Mouse (Mus musculus) liver, embryonic 15.5 days (tissue): ENCODE results near the gene Tubb4b. TPM values are rescaled to one million over a fixed set of nuclear protein-coding genes. Genes with fewer than 3 reads are reported as not detected.
A peak's percentile ranks its signal among the peaks of the same experiment; 100 is the strongest.

Experiments
- ATAC-seq: fragments of 200-750 bp; cut with Nextera tagmentation; 2 replicates; pipeline ENCODE4 v1.8.0; 2017; ENCODE audit warnings: moderate number of reproducible peaks, mild to moderate bottlenecking, moderate library complexity; ENCODE audit not compliant: insufficient read depth
- H3K27ac ChIP-seq: fragments of 300-500 bp; sonication (generic); replicated peaks from 2 replicates; pipeline ENCODE4 v1.5.1; 2015; ENCODE audit warnings: mild to moderate bottlenecking, inconsistent platforms
- H3K27me3 ChIP-seq: fragments of 300-500 bp; sonication (generic); 2 replicates; pipeline ENCODE4 v1.6.1; 2015; ENCODE audit warnings: mild to moderate bottlenecking, inconsistent platforms
- H3K36me3 ChIP-seq: fragments of 300-500 bp; sonication (generic); replicated peaks from 2 replicates; pipeline ENCODE4 v1.6.1; 2015; ENCODE audit warnings: moderate library complexity, mild to moderate bottlenecking, inconsistent platforms
- H3K4me1 ChIP-seq: fragments of 300-500 bp; sonication (generic); replicated peaks from 2 replicates; pipeline ENCODE4 v1.6.1; 2015; ENCODE audit warnings: inconsistent platforms
- H3K4me2 ChIP-seq: fragments of 300-500 bp; sonication (generic); 2 replicates; pipeline ENCODE4 v1.6.1; 2015; ENCODE audit warnings: moderate library complexity, mild to moderate bottlenecking, inconsistent platforms
- H3K4me3 ChIP-seq: fragments of 300-500 bp; sonication (generic); replicated peaks from 2 replicates; pipeline ENCODE4 v1.5.1; 2015; ENCODE audit warnings: mild to moderate bottlenecking, inconsistent platforms
- H3K9ac ChIP-seq: fragments of 300-500 bp; sonication (generic); 2 replicates; pipeline ENCODE4 v1.6.1; 2015; ENCODE audit warnings: moderate library complexity, mild to moderate bottlenecking, inconsistent platforms
- H3K9me3 ChIP-seq: fragments of 300-500 bp; sonication (generic); replicated peaks from 2 replicates; pipeline ENCODE4 v1.6.1; 2016; ENCODE audit warnings: inconsistent platforms
- WGBS: fragments of 180-500 bp; shearing (Covaris S2); methylation state at CpG from one replicate; pipeline ENCODE4 v1.1.7; 2015; ENCODE audit warnings: mixed read lengths; ENCODE audit not compliant: insufficient replicate concordance; 5-methylcytosine and 5-hydroxymethylcytosine counted together
- polyA plus RNA-seq: library from polyadenylated mRNA; unstranded; fragments of >200 nt; fragmentation: Nextera tagmentation; extraction: Ambion mirVana; gene quantifications from 2 replicates; pipeline ENCODE4 v1.2.1, GENCODE M21; 2015

The Tubb4b gene
- polyA plus RNA-seq, 1 experiment from 2014 or later = 695 TPM

DNA sequence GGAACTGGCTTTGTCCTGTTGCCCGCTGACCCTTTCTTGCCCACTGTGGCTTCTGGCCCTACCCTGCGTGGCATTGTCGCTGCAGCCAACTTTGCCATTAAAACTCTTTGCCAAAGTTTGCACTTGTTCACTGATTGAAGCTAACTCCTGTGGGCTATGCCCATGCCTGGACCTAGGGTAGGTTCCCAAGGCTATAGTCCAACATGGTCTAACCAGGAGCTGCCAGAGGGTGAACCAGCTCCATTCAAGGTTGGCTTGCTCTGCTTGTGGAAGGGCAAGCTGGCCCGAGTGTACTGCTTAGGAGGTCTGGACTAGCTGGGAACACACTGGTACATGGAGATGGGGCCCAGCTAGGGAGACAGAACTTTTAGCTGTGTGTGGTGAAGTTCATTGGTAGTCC, 19.6 kb upstream of the Tubb4b start:
- no peak overlapping the region for H3K27ac ChIP-seq
- no peak overlapping the region for H3K9ac ChIP-seq
- 82% methylated on average over 4 of the region's 4 CpGs for WGBS
- ATAC-seq = no peak
- H3K4me2 ChIP-seq = no peak overlapping the region
- H3K4me3 ChIP-seq = no peak overlapping the region
- peaks cover 21% of the 10 kb centered on the region for H3K36me3 ChIP-seq
- H3K4me1 ChIP-seq = peaks cover 26% of the 10 kb centered on the region
- H3K27me3 ChIP-seq = peaks cover 42% of the 10 kb centered on the region
- H3K9me3 ChIP-seq = no peaks in the 10 kb centered on the region

DNA sequence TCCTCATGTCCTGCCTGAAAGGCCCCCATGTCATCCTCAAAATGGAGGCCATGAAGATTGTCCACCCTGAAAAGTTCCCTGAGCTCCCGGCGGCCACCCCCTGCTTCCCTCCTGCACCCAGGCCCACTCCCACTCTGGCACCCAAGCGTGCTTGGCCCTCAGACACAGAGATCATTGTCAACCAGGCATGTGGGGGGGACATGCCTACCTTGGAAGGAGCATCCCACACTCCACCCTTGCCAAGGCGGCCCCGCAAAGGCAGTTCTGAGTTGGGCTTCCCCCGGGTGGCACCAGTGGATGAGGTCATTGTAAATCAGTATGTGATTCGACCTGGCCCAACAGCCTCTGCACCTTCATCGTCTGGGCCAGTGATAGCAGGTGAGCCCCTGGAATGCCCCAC, 18.8 kb upstream of the Tubb4b start:
- ATAC-seq = no peak
- Histone ChIP-seq H3K27ac (no peak overlapping the region), H3K9ac (no peak overlapping the region), H3K36me3 (peaks cover 13% of the 10 kb centered on the region), H3K4me3 (no peak overlapping the region), H3K4me1 (peaks cover 26% of the 10 kb centered on the region), H3K4me2 (no peak overlapping the region), H3K27me3 (peaks cover 46% of the 10 kb centered on the region), H3K9me3 (no peaks in the 10 kb centered on the region)
- 68% methylated on average over 8 of the region's 8 CpGs for WGBS

DNA sequence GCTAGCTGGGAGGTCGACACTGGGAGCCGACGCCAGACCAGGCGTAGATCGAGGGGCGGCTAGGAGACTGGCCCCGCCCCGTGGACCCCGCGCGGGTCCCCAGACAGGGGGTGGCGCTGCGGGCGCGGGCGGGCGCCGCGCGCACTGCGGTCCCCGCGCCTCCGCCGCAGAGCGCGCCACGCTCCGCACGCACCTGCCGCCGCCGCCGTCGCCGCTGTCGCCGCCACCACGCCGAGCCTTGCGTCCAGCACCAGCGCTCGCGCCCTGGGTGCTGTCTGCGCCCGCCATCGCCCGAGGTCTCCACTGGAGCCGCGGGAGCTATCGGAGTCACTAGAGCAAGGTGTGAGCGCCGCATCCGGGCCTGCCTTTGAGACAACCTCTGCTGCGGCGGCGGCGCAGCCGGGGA, 17.6 kb upstream of the Tubb4b start, which contains the start of the genes Rnf208 and Cysrt1:
Gene Rnf208, plus strand, starts transcription at position 155 of the 406 bp plus-strand sequence.
Gene Cysrt1, minus strand, starts transcription at position 352 of the 406 bp plus-strand sequence.
- H3K27me3 ChIP-seq = peaks cover 48% of the 10 kb centered on the region

DNA sequence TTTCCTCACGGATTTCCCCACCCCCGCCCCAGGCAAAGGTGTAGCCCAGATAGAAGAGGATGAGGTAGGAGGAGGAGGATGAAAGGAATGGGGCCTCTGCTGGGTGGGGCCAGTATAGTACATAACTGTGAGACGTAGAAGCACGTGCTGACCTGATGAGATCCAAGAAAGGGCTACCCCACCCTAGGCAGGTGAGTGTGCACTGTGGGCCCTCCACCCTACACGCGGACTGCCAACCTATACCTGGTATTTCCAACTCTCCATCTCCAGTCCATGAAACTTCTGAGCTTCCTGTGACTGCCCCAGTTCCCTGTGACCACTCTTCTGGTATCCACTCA, 16.9 kb upstream of the Tubb4b start:
- peaks cover 2% of the 10 kb centered on the region; the same call in 1 of the 2 replicates for H3K36me3 ChIP-seq
- H3K9me3 ChIP-seq = no peaks in the 10 kb centered on the region
- peaks cover 29% of the 10 kb centered on the region for H3K4me1 ChIP-seq
- no peak overlapping the region for H3K9ac ChIP-seq
- ATAC-seq = no peak
- H3K27me3 ChIP-seq = peaks cover 52% of the 10 kb centered on the region
- peak overlapping the region; percentile 79 for H3K4me2 ChIP-seq
- no peak overlapping the region for H3K27ac ChIP-seq
- H3K4me3 ChIP-seq = peak overlapping the region; percentile 54
- 8% methylated on average over 6 of the region's 6 CpGs for WGBS

More for the DNA sequence above, 17.6 kb upstream of the Tubb4b start, which contains the start of the genes Rnf208 and Cysrt1:
- Histone ChIP-seq H3K4me1 (peaks cover 26% of the 10 kb centered on the region), H3K27ac (no peak within 1 kb of the TSS), H3K9me3 (no peaks in the 10 kb centered on the region), H3K36me3 (peaks cover 8% of the 10 kb centered on the region; the same call in 1 of the 2 replicates), H3K4me3 (peak within 1 kb of the TSS; percentile 54), H3K4me2 (peak within 1 kb of the TSS; percentile 79), H3K9ac (no peak within 1 kb of the TSS)
- ATAC-seq = no peak
- 0% methylated on average over 51 of the region's 59 CpGs for WGBS

DNA sequence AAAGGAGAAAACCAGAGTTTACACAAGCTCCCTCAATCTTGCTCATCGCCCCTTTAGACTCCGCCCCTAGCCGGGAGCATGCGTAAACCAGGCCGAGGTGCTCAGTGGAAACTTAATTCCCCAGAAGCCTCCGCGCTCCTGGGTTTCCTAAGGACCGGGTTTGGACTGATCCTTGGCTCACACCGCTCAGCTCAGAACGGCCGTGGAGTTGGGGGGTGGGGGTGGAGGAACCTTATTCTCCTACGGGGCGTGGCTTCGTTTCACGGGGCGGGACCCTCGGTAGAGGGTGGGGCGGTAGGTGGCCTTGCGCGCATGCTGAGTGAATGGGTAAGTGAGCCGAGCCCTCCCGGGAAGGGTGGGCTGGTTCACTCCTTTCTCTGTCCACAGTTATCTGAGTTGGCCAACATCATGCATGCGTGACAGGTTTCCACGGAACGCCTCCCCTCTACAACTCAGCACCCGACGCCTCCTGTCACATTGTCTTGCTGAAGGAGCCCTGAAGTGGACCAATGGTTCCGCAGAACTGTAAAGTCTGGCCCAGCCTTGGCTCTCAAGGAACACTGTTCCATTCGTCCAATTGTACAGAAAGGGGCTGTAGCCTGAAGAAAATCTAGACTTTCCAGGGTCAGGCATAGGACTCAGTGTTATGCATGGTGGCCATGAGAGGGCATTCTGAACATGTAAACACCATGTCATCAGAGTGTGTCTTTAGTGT, 16.4 kb upstream of the Tubb4b start:
- Histone ChIP-seq H3K9ac (no peak overlapping the region), H3K27me3 (peaks cover 56% of the 10 kb centered on the region), H3K9me3 (no peaks in the 10 kb centered on the region), H3K4me3 (peak overlapping the region; percentile 54), H3K4me2 (peak overlapping the region; percentile 79), H3K27ac (no peak overlapping the region), H3K36me3 (no peaks in the 10 kb centered on the region), H3K4me1 (peaks cover 30% of the 10 kb centered on the region)
- ATAC-seq = peak; percentile 56
- WGBS = 1% methylated on average over 29 of the region's 29 CpGs

DNA sequence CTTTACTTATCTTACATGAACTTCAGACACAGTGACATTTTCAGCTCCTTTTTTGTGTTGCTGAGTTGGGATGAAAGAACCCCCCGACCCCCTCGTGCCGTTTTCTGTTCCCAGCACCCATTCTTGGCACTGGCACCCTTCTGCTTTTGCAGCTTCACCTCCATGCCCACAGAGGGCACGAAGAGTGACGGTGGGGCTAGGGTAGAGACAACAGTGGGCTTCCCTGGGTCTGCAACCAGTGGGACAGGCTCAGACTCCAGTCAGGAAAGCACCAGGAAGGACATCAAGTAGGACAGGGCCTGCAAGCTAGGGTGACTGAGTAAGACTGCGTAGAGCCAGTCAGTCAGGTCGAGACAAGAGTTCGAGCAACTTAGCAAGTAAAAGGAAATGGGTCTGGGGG, 15.8 kb upstream of the Tubb4b start:
- no peaks in the 10 kb centered on the region for H3K36me3 ChIP-seq
- peaks cover 57% of the 10 kb centered on the region for H3K27me3 ChIP-seq
- WGBS = 48% methylated on average over 8 of the region's 8 CpGs
- H3K4me3 ChIP-seq = peak overlapping the region; percentile 54; the same call in 1 of the 2 replicates
- no peaks in the 10 kb centered on the region for H3K9me3 ChIP-seq
- no peak for ATAC-seq
- peak overlapping the region; percentile 79 for H3K4me2 ChIP-seq
- H3K9ac ChIP-seq = no peak overlapping the region
- H3K27ac ChIP-seq = no peak overlapping the region
- peaks cover 30% of the 10 kb centered on the region for H3K4me1 ChIP-seq

DNA sequence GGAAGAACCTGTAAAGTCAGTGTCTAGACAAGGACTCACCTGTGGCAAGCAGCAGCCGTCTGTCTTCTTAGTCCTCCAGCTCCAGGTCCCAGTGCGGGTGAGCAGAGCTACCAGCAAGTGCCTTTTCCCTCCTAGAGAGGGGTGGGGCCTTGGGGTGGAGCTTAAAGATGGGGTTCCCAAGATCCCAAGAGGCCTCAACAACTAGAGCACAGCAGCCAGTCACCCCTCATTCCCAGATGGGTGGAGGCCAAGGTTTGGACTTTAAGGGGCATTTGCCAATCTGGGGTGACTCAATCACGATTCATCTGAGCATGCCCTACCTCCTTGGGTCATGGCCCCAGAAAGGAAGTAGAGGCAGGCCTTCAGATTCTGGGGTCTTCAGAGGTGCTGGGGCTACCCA, 15.3 kb upstream of the Tubb4b start:
- no peak overlapping the region for H3K27ac ChIP-seq

DNA sequence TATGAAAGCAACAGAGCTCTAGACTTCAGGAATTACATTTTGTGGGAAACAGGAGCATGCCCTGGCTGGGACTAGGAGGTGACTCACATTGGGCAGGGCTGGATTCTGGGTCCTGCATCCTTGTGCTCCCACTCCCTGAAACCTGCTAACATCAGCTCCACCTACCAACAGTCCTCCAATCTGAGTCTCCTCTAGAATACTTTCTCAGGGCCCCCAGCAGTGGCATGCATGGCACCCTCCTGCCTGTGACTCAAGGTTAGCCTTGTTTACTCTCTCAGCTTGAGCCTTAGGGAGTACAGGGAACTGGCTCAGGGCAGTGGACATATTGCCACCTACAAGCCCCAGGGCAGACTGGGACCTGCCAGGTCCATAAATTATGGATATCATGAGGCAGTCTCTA, 13.6 kb upstream of the Tubb4b start:
- ATAC-seq = no peak
- no peaks in the 10 kb centered on the region for H3K36me3 ChIP-seq
- no peak overlapping the region for H3K27ac ChIP-seq
- peaks cover 53% of the 10 kb centered on the region for H3K27me3 ChIP-seq
- peaks cover 44% of the 10 kb centered on the region for H3K4me1 ChIP-seq
- H3K9ac ChIP-seq = no peak overlapping the region
- no peak overlapping the region for H3K4me2 ChIP-seq
- no peak overlapping the region for H3K4me3 ChIP-seq
- H3K9me3 ChIP-seq = no peaks in the 10 kb centered on the region

More for the DNA sequence above, 15.3 kb upstream of the Tubb4b start:
- Histone ChIP-seq H3K36me3 (no peaks in the 10 kb centered on the region), H3K9me3 (no peaks in the 10 kb centered on the region), H3K4me3 (no peak overlapping the region), H3K4me1 (peaks cover 30% of the 10 kb centered on the region), H3K9ac (no peak overlapping the region), H3K4me2 (no peak overlapping the region), H3K27me3 (peaks cover 62% of the 10 kb centered on the region)
- WGBS = 76% methylated on average over 3 of the region's 3 CpGs
- ATAC-seq = no peak

DNA sequence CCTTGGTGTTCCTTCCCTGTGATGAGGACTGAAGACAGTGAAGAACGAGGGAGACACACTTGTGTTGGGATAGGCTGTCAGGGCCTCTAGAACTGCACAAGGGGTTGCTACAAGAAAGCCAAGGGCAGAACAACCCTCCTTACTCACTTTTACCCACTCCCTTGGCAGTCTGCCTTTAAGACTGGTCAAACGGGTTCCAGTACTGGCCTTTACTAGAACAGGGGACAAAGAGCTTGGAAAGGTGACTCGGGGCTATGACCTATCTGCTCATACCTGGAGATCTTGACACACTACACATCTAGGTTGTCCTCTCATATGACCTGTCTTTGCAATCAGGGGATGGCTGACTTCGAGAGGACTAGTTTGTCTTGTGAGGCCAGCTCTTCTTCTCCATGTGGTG, 13.0 kb upstream of the Tubb4b start:
- ATAC-seq = no peak

DNA sequence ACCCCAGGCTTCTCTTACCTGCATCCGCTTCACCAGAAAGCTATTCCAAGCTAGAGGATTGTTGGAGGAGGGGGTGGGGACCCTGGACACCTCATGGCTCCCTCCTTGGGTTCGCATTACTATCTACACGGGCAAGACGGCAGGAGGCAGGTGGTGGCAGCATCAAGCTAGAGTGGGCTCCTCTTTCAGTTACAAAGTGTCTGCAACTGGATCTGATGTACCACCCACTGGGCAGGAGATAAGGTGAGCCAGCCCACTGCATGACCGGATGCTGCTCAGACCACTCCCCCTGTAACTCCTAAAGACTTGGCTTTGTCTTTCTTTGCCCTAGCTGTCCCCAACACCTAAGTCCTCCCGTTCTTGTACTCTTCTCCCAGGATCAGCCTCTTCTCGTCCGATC, 12.1 kb upstream of the Tubb4b start, which contains the start of gene Rnf224:
Gene Rnf224, minus strand, starts transcription at position 174 of the 400 bp plus-strand sequence.
- no peak within 1 kb of the TSS for H3K4me3 ChIP-seq
- H3K4me2 ChIP-seq = no peak within 1 kb of the TSS

More for the DNA sequence above, 13.0 kb upstream of the Tubb4b start:
- WGBS = 51% methylated on average over 4 of the region's 4 CpGs
- Histone ChIP-seq H3K9me3 (no peaks in the 10 kb centered on the region), H3K27me3 (peaks cover 53% of the 10 kb centered on the region), H3K36me3 (no peaks in the 10 kb centered on the region), H3K27ac (no peak overlapping the region), H3K4me2 (no peak overlapping the region), H3K4me3 (no peak overlapping the region), H3K9ac (no peak overlapping the region), H3K4me1 (peaks cover 45% of the 10 kb centered on the region)

DNA sequence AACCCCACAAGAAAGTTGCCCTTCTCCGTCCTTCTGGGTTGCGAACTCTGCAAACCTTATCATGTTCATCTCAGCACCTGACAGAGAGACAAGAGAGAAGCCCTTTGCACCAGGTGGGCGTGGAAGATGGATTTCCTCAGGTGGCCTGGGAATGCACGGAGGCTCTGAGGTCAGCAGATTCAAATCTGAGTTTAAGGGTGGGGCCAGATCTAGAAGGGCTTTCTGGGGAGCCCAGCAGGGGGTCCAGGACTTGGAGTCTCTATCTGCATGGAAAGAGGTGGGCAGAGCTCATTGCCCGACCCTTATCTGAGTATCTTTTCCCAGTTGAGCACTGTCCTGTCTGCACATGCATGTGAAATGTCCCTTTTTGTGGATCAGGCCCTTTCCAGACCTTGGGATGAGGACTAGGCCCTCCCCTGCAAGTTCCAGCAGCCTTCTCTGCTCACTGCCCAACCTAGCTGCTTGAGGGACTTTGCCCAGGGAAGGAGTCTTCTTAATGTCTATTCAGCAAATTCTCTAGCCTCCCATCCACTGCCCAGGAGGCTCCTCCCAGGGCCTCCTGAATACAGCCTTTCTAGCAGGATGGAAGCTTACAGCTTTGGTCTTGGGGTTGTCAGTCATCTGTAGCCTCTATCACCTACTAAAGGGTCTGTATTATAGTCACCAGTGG, 10.2 kb upstream of the Tubb4b start:
- no peaks in the 10 kb centered on the region for H3K9me3 ChIP-seq
- no peaks in the 10 kb centered on the region for H3K36me3 ChIP-seq
- H3K4me3 ChIP-seq = no peak overlapping the region
- 55% methylated on average over 5 of the region's 5 CpGs for WGBS
- no peak overlapping the region for H3K4me2 ChIP-seq
- no peak overlapping the region for H3K9ac ChIP-seq
- no peak overlapping the region for H3K27ac ChIP-seq
- peaks cover 47% of the 10 kb centered on the region; the same call in 1 of the 2 replicates for H3K27me3 ChIP-seq
- H3K4me1 ChIP-seq = peaks cover 22% of the 10 kb centered on the region
- no peak for ATAC-seq

More for the DNA sequence above, 12.1 kb upstream of the Tubb4b start, which contains the start of gene Rnf224:
- H3K27ac ChIP-seq = no peak within 1 kb of the TSS
- no peaks in the 10 kb centered on the region for H3K36me3 ChIP-seq
- H3K9ac ChIP-seq = no peak within 1 kb of the TSS
- ATAC-seq = no peak
- no peaks in the 10 kb centered on the region for H3K9me3 ChIP-seq
- WGBS = 35% methylated on average over 8 of the region's 8 CpGs
- H3K4me1 ChIP-seq = peaks cover 36% of the 10 kb centered on the region
- H3K27me3 ChIP-seq = peaks cover 46% of the 10 kb centered on the region
